Comparison of ENCODE assay signal across 41 mouse cellular contexts in genomic region chr6:85475581-85475980, GRCm38 (mm10). TPM values are rescaled to one million over a fixed set of nuclear protein-coding genes. Genes with fewer than 3 reads are reported as not detected.
"Had no signal": no experiment of that assay in that cellular context is flagged by ENCODE, and none has a peak within 500 bp of the region (broad histone marks: within the 10 kb centered on the region; RNA-seq: fewer than 3 reads in every experiment).

No protein-coding gene starts in this region.

- H3K9ac ChIP-seq: limb, embryonic 12.5 days; limb, embryonic 13.5 days; limb, embryonic 15.5 days; liver, embryonic 12.5 days; liver, embryonic 13.5 days; liver, embryonic 14.5 days; liver, embryonic 15.5 days; liver, postnatal 0 days; lung, embryonic 14.5 days; lung, embryonic 15.5 days; midbrain, embryonic 12.5 days; midbrain, embryonic 13.5 days; midbrain, embryonic 15.5 days; neural tube, embryonic 12.5 days; neural tube, embryonic 13.5 days had no signal

- ATAC-seq: liver, embryonic 12.5 days; liver, postnatal 0 days; lung, postnatal 0 days; midbrain, embryonic 13.5 days; midbrain, embryonic 15.5 days; midbrain, embryonic 16.5 days had no signal

- H3K27ac ChIP-seq: limb, embryonic 10.5 days; limb, embryonic 12.5 days; limb, embryonic 13.5 days; limb, embryonic 15.5 days; liver, embryonic 12.5 days; liver, embryonic 13.5 days; liver, embryonic 14.5 days; liver, embryonic 15.5 days; lung, embryonic 15.5 days; macrophage; midbrain, embryonic 10.5 days; midbrain, embryonic 12.5 days; midbrain, embryonic 13.5 days; midbrain, embryonic 15.5 days; neural tube, embryonic 12.5 days; neural tube, embryonic 13.5 days had no signal

- H3K4me2 ChIP-seq: limb, embryonic 12.5 days; limb, embryonic 13.5 days; limb, embryonic 15.5 days; liver, embryonic 11.5 days; liver, embryonic 12.5 days; liver, embryonic 13.5 days; liver, embryonic 15.5 days; lung, embryonic 14.5 days; lung, embryonic 15.5 days; midbrain, embryonic 11.5 days; midbrain, embryonic 12.5 days; midbrain, embryonic 13.5 days; midbrain, embryonic 15.5 days; neural tube, embryonic 12.5 days; neural tube, embryonic 13.5 days had no signal

- DNase-seq: left cerebral cortex, postnatal 4 days; liver; liver, embryonic 13.5 days; liver, postnatal 0 days; lung, adult 18-20 months; lung, adult 2 months; lung, embryonic 14.5 days; lung, postnatal 10 days; lung, postnatal 14 days; lung, postnatal 36 days; midbrain, embryonic 14.5 days had no signal

- H3K27me3 ChIP-seq: midbrain, embryonic 13.5 days; midbrain, embryonic 15.5 days had no signal

- H3K9me3 ChIP-seq: limb, embryonic 10.5 days; limb, embryonic 12.5 days; limb, embryonic 13.5 days; limb, embryonic 15.5 days; liver, embryonic 12.5 days; liver, embryonic 13.5 days; liver, embryonic 15.5 days; lung, embryonic 15.5 days; megakaryocyte, embryonic 14.5 days; midbrain, embryonic 10.5 days; midbrain, embryonic 12.5 days; midbrain, embryonic 13.5 days; midbrain, embryonic 15.5 days; neural tube, embryonic 12.5 days; neural tube, embryonic 13.5 days had no signal

- H3K4me3 ChIP-seq: limb, embryonic 10.5 days; limb, embryonic 12.5 days; limb, embryonic 13.5 days; limb, embryonic 15.5 days; liver, embryonic 12.5 days; liver, embryonic 13.5 days; liver, embryonic 15.5 days; lung, embryonic 15.5 days; megakaryocyte, embryonic 14.5 days; midbrain, embryonic 10.5 days; midbrain, embryonic 12.5 days; midbrain, embryonic 13.5 days; midbrain, embryonic 15.5 days; myocyte; neural tube, embryonic 12.5 days; neural tube, embryonic 13.5 days had no signal

- H3K36me3 ChIP-seq: limb, embryonic 13.5 days; limb, embryonic 15.5 days; liver, embryonic 12.5 days; liver, embryonic 13.5 days; liver, embryonic 15.5 days; lung, embryonic 15.5 days; midbrain, embryonic 12.5 days; neural tube, embryonic 12.5 days had no signal

- H3K4me1 ChIP-seq: limb, embryonic 15.5 days; liver, embryonic 12.5 days; liver, embryonic 13.5 days; liver, embryonic 15.5 days; lung, embryonic 15.5 days; midbrain, embryonic 15.5 days; neural tube, embryonic 12.5 days had no signal

RNA-seq across cellular contexts. Expression of gene Fbxo41, which starts 27.2 kb away (rescaled TPM):
- total RNA-seq: liver, adult 2 months; megakaryocyte progenitor cell, adult 5-6 weeks; megakaryocyte, adult 5-6 weeks; megakaryocyte-erythroid progenitor cell, adult 5-6 weeks; monocyte, adult 5-6 weeks had no signal
- polyA plus RNA-seq: liver, adult 2 months; liver, embryonic 13.5 days; liver, embryonic 14.5 days; liver, embryonic 15.5 days; liver, embryonic 16.5 days; liver, postnatal 0 days; lung, postnatal 0 days; macrophage; myocyte had no signal

RNA-seq across cellular contexts. Expression of gene Egr4, which starts 37.8 kb away (rescaled TPM):
- total RNA-seq: liver, adult 2 months; megakaryocyte progenitor cell, adult 5-6 weeks; megakaryocyte, adult 5-6 weeks; monocyte, adult 5-6 weeks had no signal
- polyA plus RNA-seq: limb, embryonic 10.5 days; limb, embryonic 11.5 days; limb, embryonic 12.5 days; limb, embryonic 13.5 days; limb, embryonic 15.5 days; liver, adult 2 months; liver, embryonic 11.5 days; liver, embryonic 12.5 days; liver, embryonic 13.5 days; liver, embryonic 14.5 days; liver, embryonic 15.5 days; liver, embryonic 16.5 days; liver, postnatal 0 days; lung, adult 2 months; lung, embryonic 14.5 days; lung, embryonic 15.5 days; lung, embryonic 16.5 days; lung, postnatal 0 days; macrophage; midbrain, embryonic 10.5 days; midbrain, embryonic 11.5 days; midbrain, embryonic 12.5 days; midbrain, embryonic 13.5 days; midbrain, embryonic 14.5 days; midbrain, embryonic 15.5 days; midbrain, embryonic 16.5 days; myocyte; neural tube, embryonic 11.5 days; neural tube, embryonic 12.5 days; neural tube, embryonic 13.5 days had no signal
